Mouse (Mus musculus) liver, adult 2 months (tissue): ENCODE data around the gene Scn2a.

Experiments
- CTCF ChIP-seq: fragments of 200-500 bp; IDR thresholded peaks from 2 replicates; pipeline ENCODE4 v1.5.1; 2011; ENCODE audit warnings: low read depth, low read length, control low read depth
- POLR2A ChIP-seq: fragments of 200-500 bp; IDR thresholded peaks from 2 replicates; pipeline ENCODE4 v1.6.1; 2011; ENCODE audit warnings: low read length, control low read depth; ENCODE audit not compliant: insufficient read depth; ENCODE audit errors: extremely low read depth

DNA sequence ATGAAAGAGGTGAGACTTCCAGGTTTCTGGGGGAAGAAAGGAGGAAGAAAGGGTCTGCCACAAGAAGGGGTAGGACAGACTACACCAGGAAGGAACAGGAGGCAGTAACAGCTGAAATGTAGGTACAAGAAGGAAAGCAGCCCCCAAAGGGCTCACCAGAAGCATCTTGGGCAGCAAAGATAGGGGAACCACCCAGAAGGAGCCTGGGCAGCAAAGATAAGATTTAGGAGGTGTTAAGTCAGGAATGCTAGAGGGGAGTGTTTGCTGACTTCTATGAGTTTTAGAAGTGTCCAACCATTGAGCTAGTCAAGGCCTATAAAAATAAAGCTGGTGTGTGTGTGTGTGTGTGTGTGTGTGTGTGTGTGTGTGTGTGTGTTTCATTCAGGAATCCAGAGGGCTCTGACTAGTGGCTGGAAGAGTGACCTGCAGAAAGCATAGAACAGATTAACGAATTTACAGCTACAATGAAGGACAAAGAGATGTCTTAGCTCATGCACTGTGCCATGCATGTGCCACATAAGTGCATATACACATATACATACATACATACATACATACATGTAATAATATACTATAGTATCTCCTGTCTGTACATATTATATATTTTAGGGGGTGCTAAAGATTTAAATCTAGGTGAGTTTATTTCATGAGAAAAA is 180.6 kb downstream of the Scn2a start:
- TF ChIP-seq CTCF: no peak
- TF ChIP-seq POLR2A: no peak
